8 mouse cellular contexts compared by ENCODE assay signal in the genomic region with DNA sequence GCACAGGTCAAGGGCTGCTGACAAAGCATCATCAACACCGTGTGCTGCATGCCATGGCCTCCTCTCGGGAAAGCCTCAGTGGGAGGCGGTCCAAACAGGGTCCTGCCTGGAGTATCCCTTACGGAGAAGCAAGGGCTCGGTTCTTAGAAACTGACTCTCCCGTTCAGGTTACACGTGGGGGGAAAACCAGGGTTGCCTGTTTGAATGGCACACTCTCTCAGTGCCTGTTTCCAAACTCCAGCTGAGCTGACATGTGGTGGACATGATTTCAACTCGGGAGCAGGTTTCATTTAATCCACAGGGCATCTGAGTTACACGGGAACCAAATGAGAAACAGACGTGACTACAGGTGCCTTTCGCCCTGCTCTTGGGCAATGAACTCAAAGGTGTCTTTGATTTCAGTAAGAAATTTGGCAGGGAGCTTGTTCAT.
DNase-seq lines count a peak whose midpoint lies in the region; ATAC-seq and TF ChIP-seq lines count a peak whose summit lies in the region.
"Had no signal": no experiment of that assay in that cellular context is flagged by ENCODE, and none has a peak within 500 bp of the region (broad histone marks: within the 10 kb centered on the region; RNA-seq: fewer than 3 reads in every experiment).

No protein-coding gene starts in this region.

- no peak for TF ChIP-seq CTCF in hindbrain, postnatal 0 days (IDR thresholded peaks at IDR 0.05; ENCODE audit: low read depth)

- no peak overlapping the region for H3K9ac ChIP-seq in lung, embryonic 15.5 days
- no peak overlapping the region for H3K9ac ChIP-seq in hindbrain, postnatal 0 days (replicated peaks; ENCODE audit: low read length)
- H3K9ac ChIP-seq in limb, embryonic 15.5 days: no peak overlapping the region

- no peak for DNase-seq in lung, postnatal 10 days
- peak; percentile 64 for DNase-seq in embryo, embryonic 10.5 days (ENCODE audit: low spot score)
- peak; percentile 38 for DNase-seq in hindbrain, postnatal 0 days (ENCODE audit: low spot score)
- no peak for DNase-seq in thymus, postnatal 25 days
- DNase-seq in layer of hippocampus, adult 8-10 months (ENCODE audit: low spot score in 2 of 2): no peak
- DNase-seq: heart, postnatal 36 days had no signal

- no peak overlapping the region for H3K4me3 ChIP-seq in lung, embryonic 15.5 days
- no peak overlapping the region for H3K4me3 ChIP-seq in hindbrain, postnatal 0 days (ENCODE audit: low read length)
- no peak overlapping the region for H3K4me3 ChIP-seq in limb, embryonic 15.5 days

- H3K36me3 ChIP-seq in lung, embryonic 15.5 days: no peaks in the 10 kb centered on the region
- H3K36me3 ChIP-seq in hindbrain, postnatal 0 days (ENCODE audit: insufficient read depth, low read length): no peaks in the 10 kb centered on the region
- no peaks in the 10 kb centered on the region for H3K36me3 ChIP-seq in limb, embryonic 15.5 days

- WGBS in lung, embryonic 15.5 days: 41% methylated on average over 11 of the region's 11 CpGs
- 38% methylated on average over 11 of the region's 11 CpGs for WGBS in hindbrain, postnatal 0 days
- WGBS in limb, embryonic 15.5 days: 19% methylated on average over 11 of the region's 11 CpGs

- peaks cover 35% of the 10 kb centered on the region for H3K4me1 ChIP-seq in lung, embryonic 15.5 days
- H3K4me1 ChIP-seq in hindbrain, postnatal 0 days (ENCODE audit: insufficient read depth, low read length): peaks cover 5% of the 10 kb centered on the region; the same call in 1 of the 2 replicates
- peaks cover 45% of the 10 kb centered on the region for H3K4me1 ChIP-seq in limb, embryonic 15.5 days

- H3K27me3 ChIP-seq in lung, embryonic 15.5 days: no peaks in the 10 kb centered on the region
- H3K27me3 ChIP-seq in hindbrain, postnatal 0 days (ENCODE audit: insufficient read depth, low read length): no peaks in the 10 kb centered on the region
- no peaks in the 10 kb centered on the region for H3K27me3 ChIP-seq in limb, embryonic 15.5 days

- H3K4me2 ChIP-seq in lung, embryonic 15.5 days: peak overlapping the region; percentile 25; the same call in 1 of the 2 replicates
- no peak overlapping the region for H3K4me2 ChIP-seq in hindbrain, postnatal 0 days (ENCODE audit: low read depth, low read length)
- H3K4me2 ChIP-seq in limb, embryonic 15.5 days: peak overlapping the region; percentile 26; the same call in 1 of the 2 replicates

- H3K27ac ChIP-seq in lung, embryonic 15.5 days: peak overlapping the region; percentile 51
- H3K27ac ChIP-seq in hindbrain, postnatal 0 days: no peak overlapping the region
- peak overlapping the region; percentile 71 for H3K27ac ChIP-seq in limb, embryonic 15.5 days

- no peaks in the 10 kb centered on the region for H3K9me3 ChIP-seq in lung, embryonic 15.5 days
- H3K9me3 ChIP-seq in hindbrain, postnatal 0 days (ENCODE audit: low read length): no peaks in the 10 kb centered on the region
- H3K9me3 ChIP-seq in limb, embryonic 15.5 days: no peaks in the 10 kb centered on the region

- no peak for ATAC-seq in lung, embryonic 15.5 days (ENCODE audit: borderline replicate concordance, extremely low read depth, low FRiP score, low TSS enrichment)
- ATAC-seq in hindbrain, postnatal 0 days: peak; percentile 13; the same call in 1 of the 2 replicates
- peak; percentile 37; the same call in 1 of the 2 replicates for ATAC-seq in limb, embryonic 15.5 days (ENCODE audit: insufficient number of reproducible peaks, low FRiP score, low TSS enrichment, low read depth)

Comparison
In these comparisons a context has a peak if more than half of its experiments do, and no peak if none do; other contexts are left out.
1. DNase-seq: peak in embryo, embryonic 10.5 days (single experiment) and hindbrain, postnatal 0 days (single experiment); none in lung, postnatal 10 days (single experiment), thymus, postnatal 25 days (single experiment) and layer of hippocampus, adult 8-10 months (0 of 2).